ENCODE assay signal across 8 mouse cellular contexts in genomic region chr16:77238358-77239175, GRCm38 (mm10).
DNase-seq lines count a peak whose midpoint lies in the region; ATAC-seq and TF ChIP-seq lines count a peak whose summit lies in the region.

No protein-coding gene starts in this region.

- peak overlapping the region; percentile 21; the same call in 1 of the 2 replicates for H3K4me2 ChIP-seq in kidney, embryonic 15.5 days
- peak overlapping the region; percentile 68 for H3K4me2 ChIP-seq in hindbrain, embryonic 16.5 days (ENCODE audit: low read length)

- no peak overlapping the region for H3K4me3 ChIP-seq in kidney, embryonic 15.5 days (replicated peaks)
- H3K4me3 ChIP-seq in kidney, adult 2 months (ENCODE audit: insufficient read depth, low read depth, low read length), result no peak overlapping the region
- peak overlapping the region; percentile 44 for H3K4me3 ChIP-seq in hindbrain, embryonic 16.5 days (ENCODE audit: low read length)

- peak; percentile 49; the same call in 1 of the 2 replicates for ATAC-seq in kidney, embryonic 15.5 days (replicated peaks; ENCODE audit: low FRiP score)
- ATAC-seq in hindbrain, embryonic 16.5 days, result peak; percentile 31
- ATAC-seq in monocyte, adult 5-6 weeks (replicated peaks; ENCODE audit: insufficient number of reproducible peaks, low FRiP score, low TSS enrichment, poor library complexity, severe bottlenecking), result no peak

- 49% methylated on average over 13 of the region's 13 CpGs for WGBS in kidney, embryonic 15.5 days
- 65% methylated on average over 13 of the region's 13 CpGs for WGBS in kidney, adult 2 months
- WGBS in hindbrain, embryonic 16.5 days, result 20% methylated on average over 13 of the region's 13 CpGs

- H3K27ac ChIP-seq in kidney, embryonic 15.5 days, result no peak overlapping the region
- H3K27ac ChIP-seq in kidney, adult 2 months (ENCODE audit: insufficient read depth, low read depth, low read length), result no peak overlapping the region
- peak overlapping the region; percentile 96 for H3K27ac ChIP-seq in hindbrain, embryonic 16.5 days (ENCODE audit: low read depth, low read length)

- TF ChIP-seq POLR2A in kidney, adult 2 months (IDR thresholded peaks at IDR 0.05; ENCODE audit: low read depth, low read length), result no peak

- H3K9ac ChIP-seq in kidney, embryonic 15.5 days, result no peak overlapping the region
- peak overlapping the region; percentile 71 for H3K9ac ChIP-seq in hindbrain, embryonic 16.5 days (ENCODE audit: low read depth, low read length)

- no peaks in the 10 kb centered on the region for H3K9me3 ChIP-seq in kidney, embryonic 15.5 days (replicated peaks)
- no peaks in the 10 kb centered on the region for H3K9me3 ChIP-seq in hindbrain, embryonic 16.5 days (ENCODE audit: control insufficient read depth, low read length)

- no peak for DNase-seq in kidney, adult 2 months
- DNase-seq in cerebellum, postnatal 36 days, result peak; percentile 4 to 13
- DNase-seq in neural tube, embryonic 10.5 days (ENCODE audit: extremely low spot score, low spot score), result peak; percentile 18
- no peak for DNase-seq in spleen, postnatal 10 days (ENCODE audit: low spot score in 2 of 2)
- DNase-seq in spleen, postnatal 36 days (ENCODE audit: low spot score in 2 of 2), result no peak

- no peaks in the 10 kb centered on the region for H3K27me3 ChIP-seq in kidney, embryonic 15.5 days
- H3K27me3 ChIP-seq in kidney, adult 2 months (replicated peaks; ENCODE audit: control insufficient read depth, insufficient read depth, low read length), result no peaks in the 10 kb centered on the region
- no peaks in the 10 kb centered on the region for H3K27me3 ChIP-seq in hindbrain, embryonic 16.5 days (replicated peaks; ENCODE audit: control insufficient read depth, insufficient read depth, low read length)

- H3K36me3 ChIP-seq in kidney, embryonic 15.5 days, result no peaks in the 10 kb centered on the region
- H3K36me3 ChIP-seq in kidney, adult 2 months (ENCODE audit: control insufficient read depth, insufficient read depth, low read length), result no peaks in the 10 kb centered on the region
- H3K36me3 ChIP-seq in hindbrain, embryonic 16.5 days (ENCODE audit: control insufficient read depth, insufficient read depth, low read length), result no peaks in the 10 kb centered on the region

- peaks cover 13% of the 10 kb centered on the region; the same call in 1 of the 2 replicates for H3K4me1 ChIP-seq in kidney, embryonic 15.5 days
- H3K4me1 ChIP-seq in kidney, adult 2 months (ENCODE audit: control insufficient read depth, insufficient read depth, low read length), result no peaks in the 10 kb centered on the region
- H3K4me1 ChIP-seq in hindbrain, embryonic 16.5 days (ENCODE audit: control insufficient read depth, insufficient read depth, low read depth, low read length), result peaks cover 2% of the 10 kb centered on the region

- TF ChIP-seq CTCF in kidney, adult 2 months (conservative IDR thresholded peaks at IDR 0.05; ENCODE audit: insufficient read depth, insufficient read length, low read depth, low read length), result no peak

Comparison
In these comparisons a context has a peak if more than half of its experiments do, and no peak if none do; other contexts are left out.
1. DNase-seq: peak in cerebellum, postnatal 36 days (2 of 2) and neural tube, embryonic 10.5 days (single experiment); none in kidney, adult 2 months (single experiment), spleen, postnatal 10 days (0 of 2) and spleen, postnatal 36 days (0 of 2).